Mouse (Mus musculus) heart, postnatal 4 days (tissue): ENCODE data around the gene Slc36a1. TPM values are rescaled to one million over a fixed set of nuclear protein-coding genes. Genes with fewer than 3 reads are reported as not detected.
A peak's percentile ranks its signal among the peaks of the same experiment; 100 is the strongest.

Experiments used
- DNase-seq: peaks from one replicate; pipeline ENCODE4 v3.0.0; 2021
- total RNA-seq, 2 experiments: library from RNA; stranded (reverse); gene quantifications; 2 replicates each; pipeline ENCODE4 v1.2.3; 2021

The Slc36a1 gene
- 10 to 100 TPM; 11.6 to 12.0 TPM for total RNA-seq

DNA sequence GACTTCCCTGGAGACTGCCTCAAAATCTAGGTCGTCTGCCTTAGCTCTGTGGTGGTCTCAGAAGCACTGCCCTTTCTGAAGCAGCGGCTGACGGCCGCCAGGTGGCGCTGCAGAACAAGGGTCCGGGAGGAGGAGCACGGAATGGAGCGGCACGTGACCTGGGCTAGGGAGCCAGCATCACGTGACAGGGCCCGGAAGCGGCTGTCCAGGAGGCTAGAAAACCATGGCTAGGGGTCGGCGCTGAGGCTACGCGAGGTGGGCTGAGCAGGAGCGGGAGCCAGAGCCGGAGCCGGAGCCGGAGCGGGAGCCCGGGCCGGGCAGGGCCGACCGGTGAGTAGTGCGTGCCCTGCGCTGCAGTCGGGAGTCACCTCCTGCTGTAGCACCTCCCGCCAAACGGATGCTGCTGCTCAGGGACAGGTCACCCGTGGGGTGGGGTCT is at the start of gene Slc36a1:
TSS of gene Slc36a1 (plus strand) at position 192 of the 438 bp plus-strand sequence.
- peak; percentile 99 for DNase-seq

DNA sequence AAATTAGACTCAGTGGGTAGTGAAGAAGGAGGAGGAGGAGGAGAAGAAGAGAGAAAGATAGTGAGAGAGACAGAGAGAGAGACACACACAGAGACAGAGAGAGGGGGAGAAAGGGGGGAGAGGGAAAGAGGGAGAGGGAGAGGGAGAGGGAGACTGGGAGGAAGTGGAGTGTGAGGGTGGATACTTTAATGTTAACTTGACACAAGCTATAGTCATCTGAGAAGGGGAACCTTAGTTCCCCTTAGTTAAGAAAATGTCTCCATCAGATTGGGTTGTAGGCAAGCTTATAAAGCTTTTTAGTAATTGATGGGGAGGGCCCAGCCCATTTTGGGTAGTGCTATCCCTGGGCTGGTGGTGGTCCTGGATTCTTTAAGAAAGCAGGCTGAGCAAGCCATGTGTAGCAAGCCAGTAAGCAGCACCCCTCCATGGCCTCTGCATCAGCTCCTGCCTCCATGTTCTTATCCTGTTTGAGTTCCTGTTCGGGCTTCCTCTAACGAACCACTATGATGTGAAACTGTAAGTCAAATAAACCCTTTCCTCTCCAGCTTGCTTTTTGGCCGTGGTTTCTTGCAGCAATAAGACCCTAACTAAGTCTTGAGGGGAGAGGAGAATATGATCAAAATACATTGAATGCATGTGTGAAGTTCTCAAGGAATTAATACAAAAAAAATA is 49.6 kb upstream of the Slc36a1 start:
- no peak for DNase-seq

DNA sequence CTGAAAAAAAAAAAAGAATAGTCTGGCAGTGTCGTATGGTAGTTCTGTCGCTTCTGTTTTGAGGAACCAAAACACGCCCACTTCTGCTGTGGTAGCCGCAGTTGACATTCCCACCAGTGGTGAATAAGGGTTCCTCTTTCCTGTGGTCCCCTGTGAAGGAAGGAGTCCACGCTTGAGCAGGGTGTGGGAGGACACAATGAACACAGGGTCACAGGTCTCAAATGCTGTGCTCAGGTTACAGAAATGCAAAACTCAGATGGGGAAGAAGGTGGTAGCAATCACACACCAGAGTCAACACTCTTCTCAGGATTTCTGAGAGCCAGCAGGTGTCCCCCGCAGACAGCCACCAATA is 49.1 kb upstream of the Slc36a1 start:
- DNase-seq: no peak

DNA sequence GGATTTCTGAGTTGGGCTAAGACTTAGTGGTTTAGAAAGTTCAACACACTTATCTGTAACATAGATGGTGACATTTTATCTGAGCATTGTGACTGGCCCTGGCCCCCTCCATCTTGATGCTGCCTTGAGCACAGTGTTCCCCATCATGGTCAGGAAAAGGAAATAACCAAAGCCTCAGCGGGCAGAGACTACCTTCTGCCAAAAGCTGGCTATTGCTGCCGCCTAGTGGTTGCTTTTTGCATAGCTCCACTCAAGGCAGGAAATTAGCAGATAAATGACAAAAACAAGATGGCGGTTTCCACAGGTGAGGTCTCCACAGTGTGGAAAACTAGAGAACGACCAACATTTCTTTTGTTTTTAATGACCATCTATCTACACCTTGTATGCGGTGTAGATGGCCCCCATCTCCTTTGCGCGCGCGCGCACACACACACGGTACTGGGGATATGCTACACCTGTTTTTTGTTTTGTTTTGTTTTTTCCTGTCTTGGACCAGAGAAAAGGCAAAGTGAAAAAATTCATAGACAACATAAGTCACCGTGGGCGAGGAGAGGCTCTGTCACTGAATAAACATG is 45.3 kb upstream of the Slc36a1 start:
- DNase-seq: peak; percentile 92

DNA sequence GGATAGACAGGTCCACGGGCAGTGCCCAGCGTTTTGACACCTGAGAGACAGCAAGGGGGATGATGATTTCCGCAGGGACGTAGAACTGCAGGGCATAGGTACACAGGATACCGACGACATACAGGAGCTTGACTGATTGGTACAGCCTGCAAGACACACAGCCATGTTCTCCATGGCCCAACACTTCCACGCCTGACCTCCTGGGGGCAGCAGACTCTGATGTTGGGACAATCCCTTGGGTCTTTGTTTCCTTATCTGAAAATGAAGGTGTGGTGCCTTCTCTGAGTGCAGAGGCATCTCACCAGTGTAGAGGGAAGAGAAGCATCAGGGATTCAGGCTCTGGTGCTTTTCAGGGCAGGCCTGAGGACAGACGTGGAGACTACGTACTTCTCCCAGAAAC is 41.5 kb upstream of the Slc36a1 start:
- DNase-seq: peak; percentile 64

DNA sequence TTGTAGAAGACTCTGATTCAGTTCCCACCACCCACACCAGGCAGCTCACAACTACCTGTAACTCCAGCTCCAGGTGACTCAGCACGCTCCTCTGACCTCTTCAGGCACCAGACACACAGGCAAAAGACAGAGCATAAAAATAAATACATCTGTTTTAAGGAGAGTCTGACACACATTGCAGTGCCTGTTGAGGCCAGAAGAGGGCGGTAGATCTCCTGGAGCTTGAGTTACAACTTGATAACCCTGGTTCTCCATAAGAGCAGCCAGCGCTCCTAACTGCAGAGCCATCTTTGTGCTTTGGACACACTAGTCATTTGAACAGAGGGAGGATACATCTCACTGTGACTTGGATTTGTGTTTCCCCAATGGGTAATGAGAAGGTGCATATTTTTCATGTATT is 39.4 kb upstream of the Slc36a1 start:
- DNase-seq: peak; percentile 59

DNA sequence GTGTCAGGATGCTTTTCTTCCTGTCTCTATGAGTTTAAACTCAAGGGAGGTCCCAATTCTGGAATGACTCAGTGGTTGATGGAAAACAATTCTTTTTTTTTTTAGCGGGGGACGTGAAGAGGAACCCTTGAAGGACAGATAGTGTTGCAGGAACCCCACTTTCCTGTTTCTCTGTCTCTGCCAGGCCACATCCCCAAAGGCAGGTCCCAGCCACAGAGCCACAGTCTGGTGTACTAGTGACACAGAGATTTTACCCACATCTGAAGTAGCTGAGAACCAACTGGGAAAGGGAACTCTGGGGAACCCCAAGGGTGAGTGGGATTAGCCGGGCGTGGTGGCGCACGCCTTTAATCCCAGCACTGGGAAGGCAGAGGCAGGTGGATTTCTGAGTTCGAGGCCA is 38.4 kb upstream of the Slc36a1 start:
- DNase-seq: no peak

DNA sequence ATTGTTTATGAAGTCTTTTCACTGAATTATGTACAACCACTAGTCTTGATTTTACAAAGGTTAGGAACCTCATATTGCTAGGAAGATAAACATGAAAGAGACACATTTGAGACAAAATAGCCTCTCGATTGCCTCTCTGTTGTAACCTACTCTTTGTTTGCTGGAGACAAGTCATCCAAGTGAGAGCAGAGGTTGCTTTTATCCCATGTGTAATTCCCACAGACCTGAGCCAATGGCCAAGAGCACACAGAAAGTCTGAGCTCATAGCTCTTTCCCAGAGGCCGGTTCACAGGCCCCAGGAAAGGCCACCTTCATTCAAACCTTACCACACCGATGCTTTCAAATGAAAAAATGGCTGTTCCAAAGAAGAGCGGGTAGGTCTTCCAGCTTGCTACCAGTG is 35.6 kb upstream of the Slc36a1 start:
- DNase-seq: no peak

DNA sequence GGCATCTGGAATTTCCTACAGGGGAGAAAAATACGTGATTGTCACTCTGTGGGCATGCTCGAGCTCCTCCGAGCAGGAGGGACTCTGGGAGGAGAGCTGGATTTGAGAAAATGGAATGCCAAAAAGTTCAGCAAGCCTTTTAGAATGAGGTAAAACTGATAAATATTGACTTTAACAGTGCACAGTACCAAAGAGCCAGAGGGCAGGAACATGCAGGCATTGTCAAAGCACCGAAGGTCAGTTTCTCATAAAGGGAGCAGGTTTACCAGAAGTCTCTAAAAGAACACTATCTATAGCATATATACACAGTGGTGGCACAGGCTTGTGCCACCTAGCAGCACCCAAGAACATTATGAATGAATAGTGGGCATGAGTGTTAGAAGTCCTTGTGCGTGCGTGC is 35.2 kb upstream of the Slc36a1 start:
- DNase-seq: no peak

DNA sequence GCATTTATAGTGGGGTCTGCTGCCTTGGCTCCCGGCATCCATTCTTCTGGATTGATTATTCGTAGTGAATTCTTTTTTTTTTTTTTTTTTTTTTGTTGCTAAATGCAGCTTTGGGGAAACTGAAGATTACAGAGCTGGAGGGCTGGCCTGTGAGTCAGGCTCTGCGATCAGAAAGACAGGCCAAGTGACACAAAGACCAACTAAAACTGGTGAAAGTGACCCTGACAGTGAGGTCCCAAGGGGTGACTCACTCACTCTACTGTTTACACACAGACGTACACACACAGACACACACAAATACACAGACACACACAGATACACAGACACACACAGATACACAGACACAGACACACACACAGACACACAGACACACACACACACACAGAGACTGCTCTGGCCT is 33.6 kb upstream of the Slc36a1 start:
- no peak for DNase-seq

DNA sequence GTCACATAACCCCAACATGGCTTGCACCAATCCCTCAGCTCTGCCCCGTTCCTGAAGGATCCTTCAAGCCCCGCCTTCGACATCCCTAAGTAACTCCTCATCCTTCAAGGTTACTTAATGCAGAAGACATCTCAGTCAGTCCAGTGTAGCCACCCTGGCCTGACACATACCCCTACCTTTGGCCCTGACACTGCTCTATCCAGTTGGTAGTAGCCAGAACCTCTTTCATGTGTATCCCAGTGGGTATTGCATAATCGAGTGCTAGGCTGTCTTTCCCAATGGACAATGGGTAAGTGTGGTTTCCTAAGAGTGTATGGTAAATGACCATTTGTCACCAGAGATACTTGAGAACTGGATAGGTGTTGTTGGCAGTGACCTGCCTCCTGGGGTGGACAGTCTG is 25.3 kb upstream of the Slc36a1 start:
- no peak for DNase-seq

DNA sequence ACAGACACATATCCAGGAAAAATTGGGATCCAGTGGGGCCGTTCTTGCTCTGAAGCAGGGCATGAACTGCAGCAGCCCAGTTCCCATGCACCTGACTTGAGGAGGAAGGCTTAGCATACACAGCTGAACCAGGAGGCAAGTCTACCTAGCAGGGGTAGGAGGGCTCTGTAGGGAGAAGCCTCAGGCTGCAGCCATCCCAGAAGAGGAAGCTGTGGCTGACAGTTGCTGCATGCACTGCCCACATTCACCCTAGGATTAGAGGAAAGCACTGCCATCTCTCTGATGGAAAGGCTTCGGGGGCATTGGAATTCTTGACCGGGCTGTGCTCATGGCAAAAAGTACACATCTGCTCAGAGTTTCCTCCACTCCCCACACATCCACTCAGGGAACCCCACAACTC is 24.3 kb upstream of the Slc36a1 start:
- DNase-seq: no peak

DNA sequence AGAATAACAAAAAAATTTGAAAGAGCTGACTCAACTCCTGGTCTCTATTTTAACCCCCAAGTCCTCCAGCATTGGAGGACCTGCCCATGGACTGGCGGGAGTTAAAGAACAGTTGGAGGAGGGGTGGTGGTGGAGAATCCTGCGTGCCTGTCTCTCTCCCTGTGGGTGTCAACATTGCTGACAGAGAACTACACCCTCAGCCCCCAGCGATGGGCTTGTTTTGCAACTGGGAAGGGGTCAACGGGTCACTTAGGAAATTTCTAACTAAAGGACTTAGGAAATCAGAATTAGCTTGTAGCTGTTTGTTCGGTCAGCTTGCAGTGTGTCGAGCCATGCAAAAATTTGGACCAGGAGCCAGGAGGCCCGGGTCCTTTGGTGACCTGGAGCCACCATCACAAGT is 21.0 kb upstream of the Slc36a1 start:
- no peak for DNase-seq

DNA sequence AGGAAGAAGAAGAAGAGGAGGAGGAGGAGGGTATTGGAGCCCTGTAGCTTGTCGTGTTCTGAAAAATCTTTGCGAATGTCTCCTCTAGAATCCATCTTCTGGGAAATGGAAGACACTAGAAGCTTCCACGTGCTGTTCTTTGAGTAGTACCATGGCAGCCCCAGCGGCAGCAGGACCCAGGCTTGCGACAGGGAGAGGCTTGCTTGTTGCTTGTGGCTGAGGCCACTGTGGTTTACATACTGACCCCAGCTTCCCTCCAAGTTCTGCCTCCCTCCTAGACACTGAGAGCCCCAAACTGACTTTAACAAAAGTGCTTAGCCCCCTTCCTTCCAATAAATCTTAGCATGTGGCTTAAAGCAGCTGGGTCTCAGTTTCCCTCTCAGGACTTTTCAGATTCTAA is 19.9 kb upstream of the Slc36a1 start:
- DNase-seq: no peak

DNA sequence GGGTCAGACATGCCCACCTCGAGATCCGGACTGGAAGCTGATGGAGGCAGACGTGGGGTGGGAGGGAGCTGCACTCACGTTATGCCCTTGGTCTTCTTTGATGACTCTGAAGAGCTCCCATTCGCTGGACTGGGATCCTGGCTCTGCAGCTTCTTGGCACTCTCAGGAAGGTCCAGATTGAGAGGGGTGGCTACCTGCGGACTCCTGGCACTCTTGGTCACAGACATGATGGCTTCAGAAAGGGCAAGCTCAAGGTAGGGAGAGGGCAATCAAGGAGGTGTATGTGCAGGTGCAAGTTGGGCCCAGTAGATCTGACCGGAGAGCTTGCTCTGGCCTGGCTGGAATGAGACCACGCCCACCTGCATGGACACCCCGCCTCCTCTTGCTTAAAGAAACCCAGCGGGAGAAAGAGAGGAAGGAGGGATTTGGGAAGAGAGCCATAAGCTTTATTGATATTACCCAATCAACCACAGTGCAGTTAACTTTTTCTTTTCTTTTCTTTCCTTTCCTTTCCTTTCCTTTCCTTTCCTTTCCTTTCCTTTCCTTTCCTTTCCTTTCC is 19.3 kb upstream of the Slc36a1 start, which contains the start of gene Slc36a2:
TSS of gene Slc36a2 (minus strand) at position 345 of the 559 bp plus-strand sequence.
- DNase-seq: peak; percentile 15

DNA sequence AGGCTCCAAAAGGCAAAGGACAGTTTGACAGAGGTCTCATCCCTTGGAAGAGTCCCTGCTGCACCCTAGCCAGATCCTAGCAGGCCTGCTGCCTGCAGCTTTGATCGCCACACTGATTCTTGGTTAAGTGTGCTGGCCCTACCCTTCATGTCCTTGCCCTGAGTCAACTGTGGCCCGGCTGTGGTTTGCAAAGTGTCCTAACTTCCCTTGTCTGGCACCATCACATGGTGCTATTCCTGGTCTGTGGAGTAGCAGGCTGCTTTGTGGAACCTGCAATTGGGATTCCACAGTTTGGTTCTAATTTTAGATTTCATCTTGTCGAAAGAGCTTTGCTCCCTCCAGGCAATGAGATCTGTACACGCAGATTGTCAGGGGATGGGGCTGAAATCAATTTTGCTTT is 16.9 kb upstream of the Slc36a1 start:
- peak; percentile 22 for DNase-seq

DNA sequence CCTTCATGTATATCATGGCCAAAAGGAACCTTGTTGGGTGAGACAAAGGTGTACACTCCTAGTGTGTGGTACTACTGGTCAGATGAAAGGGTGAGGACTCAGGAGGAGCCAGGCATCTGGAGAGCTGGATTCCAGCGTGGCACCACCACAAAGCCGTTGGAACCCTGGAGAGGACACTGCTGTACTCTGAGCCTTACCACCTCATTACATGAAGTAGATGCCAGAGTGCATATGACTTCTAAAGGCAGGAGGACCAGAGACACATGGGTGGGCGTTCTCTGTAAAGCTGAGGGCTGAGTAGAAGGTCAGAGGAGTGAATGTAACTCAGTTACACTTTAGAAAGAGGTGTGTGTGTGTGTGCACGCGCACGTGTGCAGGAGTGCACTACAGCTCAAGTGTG is 16.4 kb upstream of the Slc36a1 start:
- DNase-seq: no peak

DNA sequence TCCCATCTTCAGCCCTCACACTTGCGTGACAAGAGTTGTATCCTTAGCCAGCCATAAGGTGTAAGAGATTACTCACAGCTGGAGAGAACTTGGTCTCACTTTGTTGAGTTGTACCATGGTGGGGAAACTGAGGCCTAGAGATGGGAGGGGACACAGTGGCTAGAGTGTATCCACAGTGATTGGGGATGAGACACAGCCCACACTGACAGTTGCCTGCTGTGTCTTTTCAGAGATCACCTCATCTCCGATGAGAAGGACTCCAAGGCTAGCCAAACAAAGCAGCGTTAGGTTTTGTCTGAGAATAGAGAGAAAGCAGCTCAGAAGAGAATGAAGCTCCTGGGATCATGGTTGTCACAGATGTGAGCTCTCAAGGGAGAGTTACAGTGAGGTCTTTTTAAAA is 13.9 kb upstream of the Slc36a1 start:
- DNase-seq: no peak

DNA sequence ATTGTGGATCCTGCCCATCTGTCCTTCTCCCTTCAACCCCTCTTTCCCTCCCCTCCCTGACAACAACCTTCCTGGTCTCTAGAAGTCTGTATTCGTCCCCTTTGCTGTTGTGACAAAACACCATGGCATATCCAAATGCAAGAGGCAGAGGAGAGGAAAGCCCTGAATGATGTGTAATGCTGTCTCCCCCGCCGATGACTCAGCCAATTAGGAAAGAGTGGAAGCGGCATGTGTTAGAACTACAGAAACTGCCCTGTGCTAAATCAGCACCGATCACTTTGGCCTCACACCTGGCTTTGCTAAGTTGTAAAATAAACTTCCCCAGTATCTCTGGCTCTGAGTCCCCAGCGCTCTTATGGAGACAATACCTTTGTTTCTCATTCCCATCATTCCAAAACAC is 7.1 kb upstream of the Slc36a1 start:
- DNase-seq: no peak

DNA sequence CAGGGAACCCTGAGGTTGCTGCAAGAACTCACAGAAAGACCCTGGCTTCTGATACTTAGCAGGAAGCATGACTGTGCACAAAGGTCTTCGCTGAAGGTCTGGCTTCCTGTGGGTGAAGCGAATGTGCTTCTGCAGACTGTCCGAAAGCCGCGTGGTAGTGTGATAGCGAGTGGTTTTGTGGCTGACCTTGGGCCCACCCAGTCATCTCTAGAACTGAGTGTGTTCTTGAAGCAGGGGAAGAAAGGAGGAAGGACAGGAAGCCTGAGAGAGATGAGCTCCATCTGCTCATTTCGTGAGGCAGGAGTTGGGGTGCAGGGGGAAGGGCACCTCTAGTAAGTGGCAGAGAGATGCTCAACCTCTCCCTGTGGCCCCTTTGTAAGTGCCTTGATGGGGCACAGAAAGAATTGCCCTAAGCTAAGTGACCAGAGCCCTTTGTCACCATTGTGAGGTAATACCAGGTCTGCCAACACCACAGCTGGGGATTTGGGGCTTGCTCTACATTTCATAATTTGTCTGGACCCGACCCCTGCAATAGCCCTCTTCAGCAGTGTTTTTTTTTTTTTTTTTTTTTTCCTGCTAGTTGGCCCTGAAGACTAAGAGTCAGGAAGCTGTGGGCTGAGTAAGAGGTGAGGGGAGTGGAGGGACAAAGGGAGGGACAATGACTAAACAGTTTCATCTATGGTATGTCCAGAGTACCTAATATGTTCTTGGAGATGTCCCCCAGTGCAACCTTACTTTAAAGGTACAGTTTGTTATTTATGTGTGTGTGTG is 6.2 kb upstream of the Slc36a1 start:
- no peak for DNase-seq

DNA sequence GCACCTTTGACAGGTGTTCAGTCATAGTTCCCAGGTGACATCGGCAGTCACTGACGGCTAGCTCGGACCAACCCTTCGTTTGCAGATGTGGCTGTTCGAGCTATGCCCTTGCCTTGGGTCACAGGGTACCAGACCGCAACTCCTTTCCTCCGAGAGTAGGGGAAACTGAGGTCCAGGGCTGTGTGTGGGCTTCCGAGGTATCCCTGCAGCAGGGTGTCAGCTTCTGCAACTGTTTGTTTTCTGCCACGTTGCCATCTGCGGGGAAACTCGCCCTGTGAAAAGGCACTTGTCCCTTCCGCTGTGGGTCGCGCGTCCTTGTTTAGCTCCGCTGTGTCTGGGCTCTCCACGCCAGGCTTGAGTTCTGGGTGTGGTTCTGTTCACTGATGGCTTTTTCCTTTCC is 452 bp downstream of the Slc36a1 start:
- DNase-seq: peak; percentile 29

DNA sequence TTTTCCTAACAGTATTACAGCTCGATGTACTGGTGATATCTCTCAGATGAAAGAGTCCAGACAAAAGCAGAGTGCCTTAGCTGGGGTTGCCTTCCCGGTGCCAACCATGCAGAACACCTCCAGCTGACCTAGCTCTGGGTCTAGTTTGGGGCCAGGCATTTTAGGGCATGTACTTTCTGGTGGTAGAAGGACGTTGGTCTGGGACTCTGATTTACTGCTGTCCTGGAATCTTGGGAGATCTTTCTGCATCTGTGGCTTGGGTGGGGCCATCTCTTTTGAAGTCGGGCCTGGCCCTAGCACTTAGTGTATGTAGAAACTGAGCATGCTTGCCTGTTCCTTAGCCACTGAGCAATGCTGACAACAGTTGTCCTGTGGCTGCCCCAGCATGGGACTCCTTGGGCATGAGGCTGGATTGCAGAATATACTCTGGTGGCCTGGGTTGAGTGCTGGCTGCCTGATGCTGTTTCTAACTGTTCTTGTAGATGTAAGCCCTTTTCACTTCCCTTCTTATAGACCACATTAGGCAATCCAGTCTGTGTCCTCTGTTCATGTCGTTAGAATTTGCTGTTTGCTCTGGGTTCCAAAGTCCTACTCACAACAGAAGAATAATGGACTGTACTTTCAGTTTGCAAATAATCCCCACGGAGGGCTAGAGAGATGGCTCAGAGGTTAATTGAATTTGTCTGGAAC is 4.0 kb downstream of the Slc36a1 start:
- DNase-seq: no peak

DNA sequence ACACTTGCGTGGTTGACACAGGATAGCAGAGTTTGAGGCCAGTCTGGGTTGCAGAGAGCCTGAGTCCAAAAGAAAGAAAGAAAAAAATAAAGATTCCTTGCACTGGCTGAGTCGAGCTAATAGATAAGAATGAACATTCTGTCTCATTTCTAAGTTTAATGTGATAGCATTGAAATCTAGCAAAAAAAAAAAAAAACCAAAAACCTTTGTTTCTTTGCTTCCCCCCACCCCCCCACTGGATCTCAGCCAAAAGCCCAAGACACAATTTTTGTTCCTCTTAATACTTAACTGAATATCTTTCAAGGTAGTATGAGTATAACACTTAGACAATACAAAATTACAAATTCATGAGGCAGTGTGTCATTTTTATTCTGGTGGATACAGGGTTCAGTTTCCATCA is 4.9 kb downstream of the Slc36a1 start:
- DNase-seq: no peak
